Mouse (Mus musculus) mouse embryonic stem cell (cell line): ENCODE measurements around the gene Ntn3.

Experiments
- in situ Hi-C, 2 experiments: fragments of 300-500 bp; cut with MboI; formaldehyde crosslinking; loops; 1 replicate in 1 of 2; 3 replicates in 1 of 2; pipeline ENCODE4 v1.14.3; 2019 to 2020; ENCODE audit warnings: low sequenced_read_pairs in 2 of 2, low pct_unique_long_range_greater_than_20kb in 1 of 2, mixed read lengths in 1 of 2; ENCODE audit not compliant: unreplicated experiment in 1 of 2

Ntn3 gene

DNA sequence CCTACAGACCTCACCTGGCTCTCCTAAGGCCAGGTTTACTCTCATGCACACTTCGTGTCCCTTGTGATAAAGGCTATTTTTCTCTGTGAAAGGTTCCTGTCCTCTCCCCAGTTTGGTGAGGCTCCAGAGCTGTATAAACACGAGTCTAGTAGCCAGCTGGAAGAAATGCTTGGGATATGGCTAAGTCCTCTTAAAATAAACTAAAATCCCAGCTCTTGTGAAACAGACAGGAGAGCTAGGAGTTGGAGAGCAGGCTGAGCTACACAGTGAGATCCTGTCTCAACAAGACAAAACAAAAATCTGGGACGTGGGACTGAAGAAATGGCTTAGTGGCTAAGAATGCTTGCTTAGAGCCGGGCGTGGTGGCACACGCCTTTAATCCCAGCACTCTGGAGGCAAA lies 3.9 kb upstream of the Ntn3 start:
- in situ Hi-C loops: no loop called here

DNA sequence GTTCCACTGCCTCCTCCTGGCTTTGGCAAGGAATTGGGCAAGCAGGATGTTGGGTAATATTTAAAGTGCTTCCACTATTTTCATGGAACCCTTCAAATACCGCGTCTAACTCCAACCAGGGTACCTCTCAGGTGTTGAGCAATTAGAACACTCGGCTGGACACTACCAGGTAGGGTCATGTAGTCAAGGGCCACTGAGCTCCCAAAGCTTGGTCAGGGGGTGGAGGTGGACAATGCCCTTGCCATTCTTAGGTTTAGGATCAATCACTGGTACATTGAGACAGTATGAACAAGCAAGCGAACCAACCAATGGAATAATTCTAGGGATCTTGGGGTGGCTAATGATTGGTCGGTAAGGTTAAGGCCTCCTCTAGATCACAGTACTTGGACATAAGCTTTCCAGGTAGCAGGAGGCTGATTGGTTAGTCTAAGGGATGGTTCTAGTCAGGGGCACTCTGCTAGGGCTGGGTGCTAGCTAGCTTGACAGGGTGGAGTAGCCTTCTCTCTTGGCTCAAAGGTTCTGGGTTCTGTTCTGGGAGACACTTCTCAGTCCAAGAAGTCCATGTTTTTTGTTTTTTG lies 3.2 kb upstream of the Ntn3 start:
- in situ Hi-C loops: no loop called here

DNA sequence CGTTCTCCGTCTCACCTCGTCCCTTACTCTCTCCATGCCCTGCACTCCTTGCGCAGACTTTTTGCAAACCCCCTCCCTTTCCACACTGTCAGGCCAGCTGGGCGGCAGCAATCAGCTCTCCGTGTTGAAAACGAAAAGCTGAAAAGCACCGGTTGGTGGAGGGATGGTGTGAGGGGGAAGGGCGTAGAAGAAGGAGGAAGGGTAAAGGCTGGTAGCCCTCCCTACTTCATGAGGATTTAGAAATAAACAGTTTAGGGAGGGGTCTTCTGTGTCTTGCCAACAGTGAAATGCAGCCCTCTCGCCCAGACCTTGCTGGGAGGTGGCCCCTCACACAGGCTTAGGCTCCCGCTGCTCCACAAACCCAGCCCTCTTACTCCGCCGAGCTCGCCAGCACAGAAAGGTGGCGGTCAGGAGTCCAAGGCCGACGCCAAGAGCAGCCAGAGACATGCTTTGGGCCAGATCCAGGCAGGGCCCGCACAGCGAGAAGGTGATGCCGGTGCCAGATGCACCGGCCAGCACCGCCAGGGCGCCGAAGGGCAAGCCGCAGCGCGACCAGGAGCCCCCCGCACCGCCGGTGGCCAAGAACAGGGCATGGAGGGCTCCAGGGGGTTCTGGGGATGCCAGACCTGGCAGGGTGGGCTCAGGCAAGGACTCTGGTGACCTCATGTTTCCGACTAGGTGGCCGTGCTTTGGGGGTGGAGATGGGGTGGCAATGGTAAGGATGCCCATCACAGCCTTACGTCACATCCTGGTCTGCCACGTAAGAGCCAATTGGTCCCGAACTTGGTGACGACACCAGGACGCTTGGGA lies 2.5 kb upstream of the Ntn3 start:
- in situ Hi-C loops: no loop called here

DNA sequence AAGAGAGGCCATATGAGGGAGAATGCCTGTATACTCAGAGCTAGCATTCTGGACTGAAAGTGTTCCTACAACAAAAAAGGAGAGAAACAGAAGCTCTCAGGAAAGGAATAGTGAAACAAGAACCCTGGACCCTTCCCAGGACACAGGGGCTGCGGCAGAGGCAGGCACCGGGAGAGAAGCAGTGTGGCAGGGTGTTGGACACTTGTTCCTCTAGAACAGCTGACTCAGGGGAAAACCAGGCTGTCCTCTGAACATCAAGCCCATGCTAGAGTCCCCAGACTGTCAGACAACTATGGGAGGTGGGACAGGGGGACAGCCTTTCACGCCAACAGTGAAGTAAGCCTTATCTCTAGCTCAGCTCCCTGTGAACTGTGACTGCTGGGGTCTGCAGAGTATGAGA lies 1.3 kb upstream of the Ntn3 start:
- in situ Hi-C loops: no loop called here

GRCm38 (mm10) chr17:24209916-24210240 lies 547 bp upstream of the Ntn3 start:
- in situ Hi-C loops: no loop called here

DNA sequence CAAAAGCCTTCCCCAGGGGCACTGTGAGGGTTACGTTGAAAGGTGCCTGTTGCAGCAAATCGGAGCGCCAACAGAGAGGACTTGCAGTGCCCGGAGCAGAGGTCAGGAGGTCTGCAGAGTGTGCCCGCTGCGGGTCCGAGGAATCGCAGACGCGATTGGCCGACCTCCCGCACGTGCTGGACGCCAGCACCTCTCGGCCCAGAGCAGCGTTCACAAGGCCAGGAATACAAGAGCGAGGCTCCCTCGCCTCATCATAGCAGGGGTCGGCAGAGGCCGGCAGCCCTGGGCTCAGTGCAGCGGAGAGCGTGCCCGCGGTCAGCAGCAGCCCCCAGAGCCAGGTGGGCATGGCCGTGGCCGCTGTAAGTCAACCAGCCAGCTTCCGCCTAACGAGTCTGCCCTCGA lies 689 bp downstream of the Ntn3 start:
- in situ Hi-C loops: no loop called here

DNA sequence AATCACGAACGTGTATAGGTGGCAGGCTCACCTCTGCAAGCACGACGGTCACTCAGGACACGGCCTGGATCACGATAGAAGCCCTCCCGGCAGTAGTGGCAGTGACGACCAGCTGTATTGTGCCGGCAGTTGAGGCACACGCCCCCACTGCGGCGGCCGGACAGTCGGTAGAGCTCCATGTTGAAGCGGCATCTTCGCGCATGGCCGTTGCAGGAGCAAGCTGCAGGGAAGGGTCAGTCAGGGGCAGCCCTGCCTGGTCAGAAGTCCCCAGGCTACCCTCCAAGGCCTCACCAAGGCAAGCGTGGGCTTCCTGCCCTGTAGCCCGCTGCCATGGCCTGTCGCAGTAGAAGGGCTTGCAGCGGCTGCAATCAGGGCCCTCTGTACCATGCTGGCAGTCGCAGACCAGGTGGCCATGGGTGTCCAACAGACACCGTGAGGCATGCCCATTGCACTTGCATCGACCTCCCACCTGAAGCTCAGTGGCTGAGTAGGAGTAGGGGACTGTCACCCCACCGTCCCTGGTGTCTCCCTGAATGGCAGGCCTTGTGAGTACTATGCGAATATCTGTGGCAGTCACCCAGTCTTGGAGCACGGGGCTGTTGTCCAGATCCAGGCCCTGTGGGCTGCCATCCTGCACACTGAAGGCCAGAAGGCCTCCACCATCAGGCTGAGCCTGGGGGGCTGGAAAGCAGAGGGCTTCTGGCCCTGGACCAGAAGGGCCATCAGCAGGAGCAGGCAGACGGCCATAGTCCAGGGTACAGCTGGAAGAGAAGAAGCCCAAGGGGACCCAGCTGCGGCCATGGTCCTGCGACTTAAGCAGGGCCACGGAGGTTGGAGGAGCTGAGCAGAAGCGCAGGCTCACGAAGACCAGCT lies 1.3 kb downstream of the Ntn3 start:
- in situ Hi-C loops: no loop called here

DNA sequence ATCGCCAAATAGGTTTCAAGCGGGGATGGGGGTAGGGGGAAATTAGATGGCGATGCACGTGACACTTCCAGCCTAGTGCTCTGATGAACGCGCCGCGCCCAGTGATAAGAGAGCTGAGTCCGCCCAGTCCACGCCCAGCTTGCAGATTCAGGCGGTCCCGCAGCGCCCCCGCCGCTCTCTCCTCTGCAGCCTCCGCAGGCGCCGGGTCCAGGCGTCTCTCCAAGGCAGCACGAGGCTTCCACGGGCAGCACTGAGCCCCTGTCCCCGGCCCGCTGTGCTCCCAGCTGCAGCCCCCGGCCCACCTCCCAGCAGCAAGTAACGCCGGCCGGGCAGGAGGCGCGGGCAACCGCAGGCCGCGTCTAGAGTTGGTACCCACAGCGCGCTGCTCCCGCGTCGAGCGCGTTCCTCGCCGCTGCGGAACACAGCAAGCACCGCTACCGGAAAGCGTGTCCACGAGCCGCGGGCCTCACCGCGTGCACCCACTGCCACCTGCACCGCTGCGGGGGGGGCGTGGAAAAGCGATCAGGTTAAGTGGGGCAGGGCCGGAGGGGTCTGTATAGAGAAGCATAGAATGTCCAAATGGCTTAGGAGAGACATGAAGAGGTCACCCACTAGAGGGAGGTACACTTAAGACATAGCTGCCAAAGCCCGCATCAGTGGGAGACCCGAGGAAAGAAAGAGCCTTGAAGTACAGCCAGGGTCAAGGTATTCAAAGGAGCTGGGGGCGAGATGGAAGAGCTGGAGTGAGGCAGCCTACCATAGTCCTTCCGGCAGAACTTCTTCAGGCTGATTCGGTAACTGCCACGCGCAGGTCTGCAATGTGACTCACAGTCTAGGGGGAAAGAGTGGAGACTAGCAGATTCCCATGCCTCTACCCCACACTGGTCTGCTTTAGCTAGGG lies 2.6 kb downstream of the Ntn3 start:
- in situ Hi-C loops: no loop called here

GRCm38 (mm10) chr17:24205908-24206361 lies 3.4 kb downstream of the Ntn3 start:
- in situ Hi-C loops: no loop called here

DNA sequence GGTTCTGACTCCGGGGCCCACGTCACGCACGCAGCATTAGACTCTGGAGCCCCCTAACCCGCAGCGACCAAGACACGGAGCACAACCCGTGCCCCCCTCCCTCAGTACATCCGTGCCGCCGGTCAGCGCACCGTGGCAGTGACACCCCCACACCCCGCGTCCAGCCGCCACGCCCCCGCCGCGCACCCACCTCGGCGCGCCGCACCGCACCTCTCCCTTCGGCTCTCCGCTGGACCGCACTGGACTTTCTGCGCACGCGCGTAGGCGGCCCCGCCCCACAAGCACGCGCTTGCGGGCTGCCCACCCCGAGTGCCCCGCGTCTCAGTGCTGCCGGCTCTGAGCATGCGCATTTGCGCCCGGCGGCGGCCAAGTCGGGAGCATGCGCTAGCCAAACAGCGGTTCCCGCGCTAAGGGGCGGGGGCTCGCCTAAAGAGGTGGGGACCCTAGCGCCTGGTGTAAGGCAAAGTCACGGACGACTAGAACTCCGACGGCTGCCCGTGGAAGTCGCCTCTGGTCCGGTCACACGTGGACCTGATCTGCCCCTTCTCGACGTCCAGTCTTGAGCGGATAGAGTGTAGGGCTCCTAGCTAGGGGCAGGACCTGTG lies 3.9 kb downstream of the Ntn3 start, which contains the start of gene Tbc1d24:
TSS of gene Tbc1d24 (minus strand) at position 279 of the 605 bp plus-strand sequence.
- in situ Hi-C loops: no loop called here

- in situ Hi-C loops: no loop called here
These were observed 4.5 kb downstream of the Ntn3 start for GRCm38 (mm10) chr17:24204846-24205245.

- in situ Hi-C loops: no loop called here
These were observed 5.5 kb downstream of the Ntn3 start for GRCm38 (mm10) chr17:24203611-24204534.

- in situ Hi-C loops: no loop called here
These were observed 6.3 kb downstream of the Ntn3 start for GRCm38 (mm10) chr17:24203068-24203467.

GRCm38 (mm10) chr17:24201092-24201491 lies 8.2 kb downstream of the Ntn3 start:
- in situ Hi-C loops: no loop called here

- in situ Hi-C loops: no loop called here
These were observed 9.6 kb downstream of the Ntn3 start for GRCm38 (mm10) chr17:24199741-24200140.

DNA sequence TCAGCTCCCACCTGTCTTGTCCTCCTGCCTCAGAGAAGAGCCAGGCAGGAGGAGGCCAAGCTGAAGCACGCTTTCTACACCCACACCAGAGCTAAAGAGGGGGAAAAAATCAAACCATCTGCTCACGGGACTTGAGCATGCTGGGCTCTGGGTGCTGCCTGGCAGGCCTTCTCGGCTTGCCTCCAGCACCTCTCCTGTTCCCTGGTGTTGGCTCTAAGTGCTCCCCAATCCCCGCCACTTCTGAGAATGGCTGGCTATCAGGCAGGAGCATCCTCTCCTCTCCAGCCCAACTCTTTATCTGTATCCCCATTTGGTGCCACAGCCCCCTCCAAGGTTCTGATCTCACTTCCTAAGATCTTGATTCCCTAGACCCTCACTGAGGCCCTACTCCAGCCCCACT lies 10.1 kb downstream of the Ntn3 start:
- in situ Hi-C loops: no loop called here
